ENCODE assay signal across 22 mouse cellular contexts in the genomic region with DNA sequence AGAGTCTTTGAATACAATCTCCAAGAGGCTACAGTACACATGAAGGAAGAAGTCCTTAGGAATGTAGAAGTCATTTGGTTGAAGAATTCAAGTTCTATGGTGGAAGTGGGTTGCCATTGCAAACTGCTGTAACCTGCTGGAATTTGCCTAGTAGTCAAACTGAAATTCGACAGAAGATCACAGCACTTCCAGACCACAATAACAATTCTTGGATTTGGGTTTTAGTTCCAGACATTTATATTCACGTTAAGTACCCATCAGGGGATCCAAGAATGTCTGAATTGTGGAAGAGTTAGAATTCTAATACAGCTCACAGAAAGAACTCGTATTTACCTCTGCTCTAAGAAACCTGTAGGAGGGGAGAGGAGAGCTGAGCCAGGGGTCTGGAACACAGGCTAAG. TPM values are rescaled to one million over a fixed set of nuclear protein-coding genes. Genes with fewer than 3 reads are reported as not detected.
A peak's percentile ranks its signal among the peaks of the same experiment; 100 is the strongest.
DNase-seq lines count a peak whose midpoint lies in the region; ATAC-seq and TF ChIP-seq lines count a peak whose summit lies in the region.
"Had no signal": no experiment of that assay in that cellular context is flagged by ENCODE, and none has a peak within 500 bp of the region (broad histone marks: within the 10 kb centered on the region; RNA-seq: fewer than 3 reads in every experiment).

No protein-coding gene starts in this region.

- no peak overlapping the region for H3K4me3 ChIP-seq in heart, embryonic 10.5 days
- H3K4me3 ChIP-seq in limb, embryonic 13.5 days = no peak overlapping the region
- H3K4me3 ChIP-seq in limb, embryonic 10.5 days = no peak overlapping the region
- no peak overlapping the region for H3K4me3 ChIP-seq in neural tube, embryonic 11.5 days (ENCODE audit: low read depth, low read length)
- no peak overlapping the region for H3K4me3 ChIP-seq in neural tube, embryonic 15.5 days (replicated peaks)
- no peak overlapping the region for H3K4me3 ChIP-seq in limb, embryonic 14.5 days (replicated peaks; ENCODE audit: low read length)
- H3K4me3 ChIP-seq: embryonic facial prominence, embryonic 15.5 days; erythroblast, embryonic 14.5 days; gastrocnemius, adult 2 months; heart, embryonic 15.5 days; hindbrain, embryonic 13.5 days had no signal

- 77% methylated on average over 3 of the region's 3 CpGs for WGBS in heart, embryonic 10.5 days
- 53% methylated on average over 3 of the region's 3 CpGs for WGBS in limb, embryonic 13.5 days
- WGBS in limb, embryonic 10.5 days = 77% methylated on average over 3 of the region's 3 CpGs
- WGBS in neural tube, embryonic 11.5 days = 57% methylated on average over 3 of the region's 3 CpGs
- 33% methylated on average over 3 of the region's 3 CpGs for WGBS in neural tube, embryonic 15.5 days
- WGBS in limb, embryonic 14.5 days = 51% methylated on average over 3 of the region's 3 CpGs

- no peak for DNase-seq in heart, embryonic 10.5 days (ENCODE audit: low spot score)
- DNase-seq in heart, postnatal 4 days = no peak
- DNase-seq in limb, embryonic 10.5 days (ENCODE audit: low spot score) = no peak
- no peak for DNase-seq in neural tube, embryonic 11.5 days (ENCODE audit: low spot score)
- peak; percentile 26 for DNase-seq in limb, embryonic 14.5 days (ENCODE audit: low spot score)
- no peak for DNase-seq in cerebellum, adult 9-11 months
- DNase-seq: adrenal gland, adult 2 months; adrenal gland, postnatal 25 days; cerebellum, adult 18-20 months; cerebellum, postnatal 10 days; gastrocnemius, adult 2 months; gastrocnemius, postnatal 36 days; heart, adult 11 months; heart, postnatal 14 days had no signal

- H3K27ac ChIP-seq in heart, embryonic 10.5 days = peak overlapping the region; percentile 67; the same call in 1 of the 2 replicates
- H3K27ac ChIP-seq in limb, embryonic 13.5 days = no peak overlapping the region
- no peak overlapping the region for H3K27ac ChIP-seq in limb, embryonic 10.5 days
- H3K27ac ChIP-seq in neural tube, embryonic 11.5 days (ENCODE audit: low read depth, low read length) = peak overlapping the region; percentile 23; the same call in 1 of the 2 replicates
- no peak overlapping the region for H3K27ac ChIP-seq in neural tube, embryonic 15.5 days (replicated peaks)
- no peak overlapping the region for H3K27ac ChIP-seq in limb, embryonic 14.5 days (replicated peaks; ENCODE audit: low read depth, low read length)
- H3K27ac ChIP-seq: embryonic facial prominence, embryonic 15.5 days; heart, embryonic 15.5 days had no signal

- peaks cover 68% of the 10 kb centered on the region for H3K4me1 ChIP-seq in heart, embryonic 10.5 days
- H3K4me1 ChIP-seq in limb, embryonic 13.5 days = peaks cover 5% of the 10 kb centered on the region; the same call in 1 of the 2 replicates
- H3K4me1 ChIP-seq in limb, embryonic 10.5 days = no peaks in the 10 kb centered on the region
- H3K4me1 ChIP-seq in neural tube, embryonic 11.5 days (ENCODE audit: control insufficient read depth, insufficient read depth, low read length) = peaks cover 19% of the 10 kb centered on the region
- H3K4me1 ChIP-seq in neural tube, embryonic 15.5 days = peaks cover 12% of the 10 kb centered on the region
- peaks cover 4% of the 10 kb centered on the region; the same call in 1 of the 2 replicates for H3K4me1 ChIP-seq in limb, embryonic 14.5 days (ENCODE audit: control insufficient read depth, insufficient read depth, low read length)
- H3K4me1 ChIP-seq: embryonic facial prominence, embryonic 15.5 days had no signal

- H3K9me3 ChIP-seq in heart, embryonic 10.5 days = no peaks in the 10 kb centered on the region
- no peaks in the 10 kb centered on the region for H3K9me3 ChIP-seq in limb, embryonic 13.5 days
- no peaks in the 10 kb centered on the region for H3K9me3 ChIP-seq in limb, embryonic 10.5 days (replicated peaks)
- H3K9me3 ChIP-seq in neural tube, embryonic 11.5 days (ENCODE audit: control insufficient read depth, low read length) = no peaks in the 10 kb centered on the region
- no peaks in the 10 kb centered on the region for H3K9me3 ChIP-seq in neural tube, embryonic 15.5 days (replicated peaks)
- H3K9me3 ChIP-seq in limb, embryonic 14.5 days (ENCODE audit: control insufficient read depth, low read length) = no peaks in the 10 kb centered on the region
- H3K9me3 ChIP-seq: embryonic facial prominence, embryonic 15.5 days; heart, embryonic 15.5 days; hindbrain, embryonic 13.5 days had no signal

- ATAC-seq in limb, embryonic 13.5 days (ENCODE audit: low FRiP score, low read depth) = peak; percentile 54; the same call in 1 of the 2 replicates
- ATAC-seq in neural tube, embryonic 11.5 days (ENCODE audit: insufficient read depth, low FRiP score, low TSS enrichment) = no peak
- no peak for ATAC-seq in neural tube, embryonic 15.5 days (ENCODE audit: low FRiP score)
- ATAC-seq in limb, embryonic 14.5 days (ENCODE audit: low FRiP score, low read depth) = peak; percentile 30; the same call in 1 of the 2 replicates
- ATAC-seq: intestine, embryonic 16.5 days had no signal

- H3K27me3 ChIP-seq in heart, embryonic 10.5 days (ENCODE audit: insufficient read depth, poor library complexity, severe bottlenecking) = no peaks in the 10 kb centered on the region
- no peaks in the 10 kb centered on the region for H3K27me3 ChIP-seq in limb, embryonic 13.5 days
- H3K27me3 ChIP-seq in limb, embryonic 10.5 days (ENCODE audit: low read depth, poor library complexity, severe bottlenecking) = peaks cover 6% of the 10 kb centered on the region; the same call in 1 of the 2 replicates
- no peaks in the 10 kb centered on the region for H3K27me3 ChIP-seq in neural tube, embryonic 11.5 days (ENCODE audit: control insufficient read depth, insufficient read depth, low read length)
- no peaks in the 10 kb centered on the region for H3K27me3 ChIP-seq in neural tube, embryonic 15.5 days (replicated peaks)
- H3K27me3 ChIP-seq in limb, embryonic 14.5 days (ENCODE audit: control insufficient read depth, insufficient read depth, low read length) = no peaks in the 10 kb centered on the region
- H3K27me3 ChIP-seq: CH12.LX; heart, embryonic 15.5 days had no signal

- H3K9ac ChIP-seq in limb, embryonic 13.5 days = no peak overlapping the region
- H3K9ac ChIP-seq in neural tube, embryonic 11.5 days (ENCODE audit: low read length) = no peak overlapping the region
- no peak overlapping the region for H3K9ac ChIP-seq in neural tube, embryonic 15.5 days (replicated peaks)
- H3K9ac ChIP-seq in limb, embryonic 14.5 days (ENCODE audit: low read depth, low read length, severe bottlenecking) = no peak overlapping the region
- H3K9ac ChIP-seq: embryonic facial prominence, embryonic 15.5 days; hindbrain, embryonic 13.5 days had no signal

- no peak overlapping the region for H3K4me2 ChIP-seq in limb, embryonic 13.5 days (replicated peaks)
- H3K4me2 ChIP-seq in neural tube, embryonic 11.5 days (ENCODE audit: low read depth) = no peak overlapping the region
- H3K4me2 ChIP-seq in neural tube, embryonic 15.5 days = no peak overlapping the region
- no peak overlapping the region for H3K4me2 ChIP-seq in limb, embryonic 14.5 days (replicated peaks; ENCODE audit: low read depth, low read length, severe bottlenecking)
- H3K4me2 ChIP-seq: embryonic facial prominence, embryonic 15.5 days; heart, embryonic 15.5 days; hindbrain, embryonic 13.5 days had no signal

- no peaks in the 10 kb centered on the region for H3K36me3 ChIP-seq in heart, embryonic 10.5 days
- no peaks in the 10 kb centered on the region for H3K36me3 ChIP-seq in limb, embryonic 13.5 days
- no peaks in the 10 kb centered on the region for H3K36me3 ChIP-seq in limb, embryonic 10.5 days
- no peaks in the 10 kb centered on the region for H3K36me3 ChIP-seq in neural tube, embryonic 11.5 days (ENCODE audit: control insufficient read depth, insufficient read depth, low read length)
- H3K36me3 ChIP-seq in neural tube, embryonic 15.5 days = no peaks in the 10 kb centered on the region
- H3K36me3 ChIP-seq in limb, embryonic 14.5 days (ENCODE audit: control insufficient read depth, insufficient read depth, low read length) = no peaks in the 10 kb centered on the region
- H3K36me3 ChIP-seq: embryonic facial prominence, embryonic 15.5 days; heart, embryonic 15.5 days; hindbrain, embryonic 13.5 days had no signal

- TF ChIP-seq POLR2A in limb, embryonic 14.5 days (IDR thresholded peaks at IDR 0.05; ENCODE audit: borderline replicate concordance, extremely low read depth, insufficient read depth, insufficient read length) = no peak

RNA-seq across cellular contexts. Expression of a gene that starts 14.9 kb away (rescaled TPM):
- polyA plus RNA-seq in heart, embryonic 10.5 days (2016; fragmentation: Nextera tagmentation; extraction: Ambion mirVana) = 4.7 and 11.3 TPM in 2 replicates
- total RNA-seq in heart, postnatal 4 days (2021) = 10 to 100 TPM; 13.7 to 15.4 TPM
- polyA plus RNA-seq in limb, embryonic 13.5 days (2015; fragmentation: Nextera tagmentation; extraction: Ambion mirVana) = 4.5 and 6.5 TPM in 2 replicates
- polyA plus RNA-seq in limb, embryonic 10.5 days (2016; fragmentation: Nextera tagmentation; extraction: Ambion mirVana) = 0.21 and 0.25 TPM in 2 replicates
- 19.4 and 22.1 TPM in 2 replicates for polyA plus RNA-seq in neural tube, embryonic 11.5 days (2014; fragmentation: Nextera tagmentation; extraction: Ambion mirVana)
- 3.2 and 3.5 TPM in 2 replicates for polyA plus RNA-seq in neural tube, embryonic 15.5 days (2015; fragmentation: Nextera tagmentation; extraction: Ambion mirVana)
- 4.7 and 5.2 TPM in 2 replicates for polyA plus RNA-seq in limb, embryonic 14.5 days (2012; rRNA removed)
- polyA plus RNA-seq in limb, embryonic 14.5 days (2014; fragmentation: Nextera tagmentation; extraction: Ambion mirVana) = 9.2 and 11.7 TPM in 2 replicates
- total RNA-seq: CH12.LX had no signal
- polyA plus RNA-seq: erythroblast, embryonic 14.5 days had no signal

Comparison
In these comparisons a context has a peak if more than half of its experiments do, and no peak if none do; other contexts are left out.
1. H3K27ac ChIP-seq: peak in heart, embryonic 10.5 days (single experiment) and neural tube, embryonic 11.5 days (single experiment); none in limb, embryonic 13.5 days (single experiment), limb, embryonic 10.5 days (single experiment), neural tube, embryonic 15.5 days (single experiment) and limb, embryonic 14.5 days (single experiment).
2. ATAC-seq: peak in limb, embryonic 13.5 days (single experiment) and limb, embryonic 14.5 days (single experiment); none in neural tube, embryonic 11.5 days (single experiment) and neural tube, embryonic 15.5 days (single experiment).